Mouse (Mus musculus): Measurements from ENCODE around the gene Zbtb8b. TPM values are rescaled to one million over a fixed set of nuclear protein-coding genes. Genes with fewer than 3 reads are reported as not detected.

The Zbtb8b gene
- total RNA-seq, 2 experiments from 2014 or later, result not detected

GRCm38 (mm10) chr4:129375821-129376220 lies 64.8 kb downstream of the Zbtb8b start:
- no peak for DNase-seq

Other genes with a start within 250 kb of the Zbtb8b start
- 1 to 10 TPM; 1.3 to 2.0 TPM for gene C77080, start 179.4 kb downstream of the Zbtb8b start, total RNA-seq (2021)
- 10 to 100 TPM; 40.2 to 44.7 TPM for gene Sync, start 153.2 kb downstream of the Zbtb8b start, total RNA-seq (2021)
- 10 to 100 TPM; 41.0 to 50.6 TPM for gene Rbbp4, start 105.5 kb downstream of the Zbtb8b start, total RNA-seq (2021)
- gene Zbtb8os, start 105.2 kb downstream of the Zbtb8b start, total RNA-seq (2021), result 10 to 100 TPM; 23.1 to 24.0 TPM
- 1 to 10 TPM; 1.2 to 1.3 TPM for gene Zbtb8a, start 62.7 kb downstream of the Zbtb8b start, total RNA-seq (2021)
- gene Bsdc1, start 20.7 kb upstream of the Zbtb8b start, total RNA-seq (2021), result 10 to 100 TPM; 25.6 to 26.9 TPM
- gene Tssk3, start 50.2 kb upstream of the Zbtb8b start, total RNA-seq (2021), result not detected
- gene Fam229a, start 50.3 kb upstream of the Zbtb8b start, total RNA-seq (2021), result not detected
- 1 to 10 TPM; 1.6 to 2.8 TPM for gene Marcksl1, start 72.7 kb upstream of the Zbtb8b start, total RNA-seq (2021)
- 1 to 10 TPM; 9.6 to 9.9 TPM for gene Hdac1, start 101.9 kb upstream of the Zbtb8b start, total RNA-seq (2021)
- gene Lck, start 132.8 kb upstream of the Zbtb8b start, total RNA-seq (2021), result under 1 TPM in 1 of 2 experiments, not detected in 1; 0.48 TPM
- under 1 TPM in 1 of 2 experiments, not detected in 1; 0.31 TPM for gene Fam167b, start 137.7 kb upstream of the Zbtb8b start, total RNA-seq (2021)
- 100 to 1,000 TPM; 116 to 129 TPM for gene Eif3i, start 159.8 kb upstream of the Zbtb8b start, total RNA-seq (2021)
- 10 to 100 TPM; 30.5 to 32.3 TPM for gene Tmem234, start 159.8 kb upstream of the Zbtb8b start, total RNA-seq (2021)
- gene Dcdc2b, start 173.4 kb upstream of the Zbtb8b start, total RNA-seq (2021), result 1 to 10 TPM in 1 of 2 experiments, under 1 TPM in 1; 0.77 to 1.2 TPM
- gene Iqcc, start 178.2 kb upstream of the Zbtb8b start, total RNA-seq (2021), result 10 to 100 TPM in 1 of 2 experiments, 1 to 10 TPM in 1; 8.1 to 11.1 TPM
- 10 to 100 TPM; 52.4 to 59.8 TPM for gene Ccdc28b, start 183.1 kb upstream of the Zbtb8b start, total RNA-seq (2021)
- 10 to 100 TPM; 18.0 to 19.4 TPM for gene Txlna, start 200.2 kb upstream of the Zbtb8b start, total RNA-seq (2021)
- gene Kpna6, start 231.9 kb upstream of the Zbtb8b start, total RNA-seq (2021), result 10 to 100 TPM; 64.6 to 77.1 TPM